Mouse (Mus musculus): ENCODE results near the gene Hist2h2ab. TPM values are rescaled to one million over a fixed set of nuclear protein-coding genes. Genes with fewer than 3 reads are reported as not detected.
A peak's percentile ranks its signal among the peaks of the same experiment; 100 is the strongest.
"Not testable (repeated sequence)": the region's sequence is repeated elsewhere in the genome, so short reads cannot be mapped to it uniquely, and the experiment has no call there.

Hist2h2ab gene
- total RNA-seq (2021), result 1 to 10 TPM; 1.9 to 2.3 TPM

GRCm38 (mm10) chr3:96219661-96220130 lies at the start of gene Hist2h2ab, which contains the start of gene Bola1:
Hist2h2ab (plus strand) TSS chr3:96219865.
Bola1 (minus strand) TSS chr3:96219709.
- intact Hi-C loops (cut with DNase I), result loop anchor here (2.0 to 5.0 kb wide), 4 partner anchors 17 to 152 kb away; partner anchors contain the start of genes Hist2h4 and Sf3b4
- peak; percentile 72 to 88 for DNase-seq

- intact Hi-C loops (cut with DNase I), result no loop called here
- no peak for DNase-seq
Measured at GRCm38 (mm10) chr3:96170276-96170675, 49.4 kb upstream of the Hist2h2ab start.

- intact Hi-C loops (cut with DNase I), result no loop called here
Measured at GRCm38 (mm10) chr3:96170976-96171545, 48.6 kb upstream of the Hist2h2ab start.

GRCm38 (mm10) chr3:96171583-96172196 lies 48.0 kb upstream of the Hist2h2ab start:
- intact Hi-C loops (cut with DNase I), result loop anchor here (2.0 kb wide), 1 partner anchor 47 kb away; the partner anchor contains the start of genes Bola1 and Hist2h2ab
- no peak for DNase-seq

More at GRCm38 (mm10) chr3:96170976-96171545, 48.6 kb upstream of the Hist2h2ab start:
- peak in 1 of 2 experiments; percentile 21 for DNase-seq

- peak; percentile 83 to 89 for DNase-seq
- intact Hi-C loops (cut with DNase I), result loop anchor here (2.0 kb wide), 1 partner anchor 46 kb away; the partner anchor contains the start of genes Bola1 and Hist2h2ab
Measured at GRCm38 (mm10) chr3:96172197-96173178, 47.2 kb upstream of the Hist2h2ab start, which contains the start of gene Sf3b4. Sf3b4 (plus strand) TSS chr3:96172332.

GRCm38 (mm10) chr3:96173185-96173584 lies 46.5 kb upstream of the Hist2h2ab start:
- intact Hi-C loops (cut with DNase I), result loop anchor here (2.0 kb wide), 1 partner anchor 46 kb away; the partner anchor contains the start of genes Bola1 and Hist2h2ab
- DNase-seq, result no peak

GRCm38 (mm10) chr3:96174042-96174441 lies 45.6 kb upstream of the Hist2h2ab start:
- DNase-seq; intact Hi-C loops (cut with DNase I): not testable (repeated sequence)

GRCm38 (mm10) chr3:96175251-96175650 lies 44.4 kb upstream of the Hist2h2ab start:
- intact Hi-C loops (cut with DNase I), result no loop called here
- DNase-seq, result no peak

- intact Hi-C loops (cut with DNase I), result no loop called here
- DNase-seq, result no peak
Measured at GRCm38 (mm10) chr3:96178427-96178826, 41.2 kb upstream of the Hist2h2ab start.

GRCm38 (mm10) chr3:96178902-96179301 lies 40.8 kb upstream of the Hist2h2ab start:
- DNase-seq, result no peak
- intact Hi-C loops (cut with DNase I), result no loop called here

GRCm38 (mm10) chr3:96179531-96179930 lies 40.1 kb upstream of the Hist2h2ab start:
- intact Hi-C loops (cut with DNase I), result no loop called here
- DNase-seq, result no peak

- intact Hi-C loops (cut with DNase I), result no loop called here
- peak in 1 of 2 experiments; percentile 44 for DNase-seq
Measured at GRCm38 (mm10) chr3:96180727-96181477, 38.8 kb upstream of the Hist2h2ab start, which contains the start of gene Sv2a. Sv2a (plus strand) TSS chr3:96181151.

- no peak for DNase-seq
- intact Hi-C loops (cut with DNase I), result no loop called here
Measured at GRCm38 (mm10) chr3:96181510-96182381, 37.9 kb upstream of the Hist2h2ab start.

GRCm38 (mm10) chr3:96182382-96182776 lies 37.3 kb upstream of the Hist2h2ab start:
- DNase-seq, result no peak
- intact Hi-C loops (cut with DNase I), result no loop called here

GRCm38 (mm10) chr3:96192977-96193376 lies 26.7 kb upstream of the Hist2h2ab start:
- DNase-seq, result no peak
- intact Hi-C loops (cut with DNase I), result no loop called here

- DNase-seq, result no peak
- intact Hi-C loops (cut with DNase I), result no loop called here
Measured at GRCm38 (mm10) chr3:96194966-96195365, 24.7 kb upstream of the Hist2h2ab start.

GRCm38 (mm10) chr3:96195616-96196313 lies 23.9 kb upstream of the Hist2h2ab start:
- no peak for DNase-seq
- intact Hi-C loops (cut with DNase I), result no loop called here
